Mouse (Mus musculus) CH12.LX (cell line): ENCODE data around the gene Myog. TPM values are rescaled to one million over a fixed set of nuclear protein-coding genes. Genes with fewer than 3 reads are reported as not detected.

Experiments used
- DNase-seq: peaks from one replicate; pipeline ENCODE4 v3.0.0-alpha.2; 2013; ENCODE audit errors: extremely low read depth
- H3K27ac ChIP-seq: 2 replicates; pipeline ENCODE4 v1.5.1; 2012; ENCODE audit warnings: low read depth, mild to moderate bottlenecking, control low read depth, moderate library complexity; ENCODE audit not compliant: insufficient read depth
- H3K27me3 ChIP-seq: replicated peaks from 2 replicates; pipeline ENCODE3; 2012; ENCODE audit warnings: inconsistent platforms
- H3K36me3 ChIP-seq, 2 experiments: replicated peaks in 1 of 2; 2 replicates each; pipeline versions ENCODE3 to v1.6.1; 2012; ENCODE audit warnings: inconsistent platforms in 1 of 2, low read length in 1 of 2, mild to moderate bottlenecking in 1 of 2, mixed read lengths in 1 of 2, moderate library complexity in 1 of 2; ENCODE audit not compliant: control insufficient read depth in 1 of 2, insufficient read depth in 1 of 2
- H3K4me1 ChIP-seq, 2 experiments: 2 replicates each; pipeline ENCODE4 v1.6.1; 2012; ENCODE audit warnings: inconsistent platforms in 1 of 2, moderate library complexity in 1 of 2; ENCODE audit not compliant: insufficient read depth in 2 of 2, control insufficient read depth in 1 of 2
- H3K4me2 ChIP-seq: 2 replicates; pipeline ENCODE4 v1.6.1; 2012; ENCODE audit warnings: low read depth, mild to moderate bottlenecking, control low read depth; ENCODE audit not compliant: poor library complexity, insufficient read depth, severe bottlenecking
- H3K4me3 ChIP-seq, 3 experiments: fragments of 150-350 bp in 1 of 3; sonication (generic) in 1 of 3; replicated peaks in 1 of 3; 2 replicates each; pipeline versions ENCODE3 to v1.5.1; 2011 to 2012; ENCODE audit warnings: low read depth in 2 of 3, low read length in 2 of 3, mild to moderate bottlenecking in 2 of 3, moderate library complexity in 2 of 3, control low read depth in 1 of 3, improper control_type of control experiment in 1 of 3, inconsistent platforms in 1 of 3, mixed read lengths in 1 of 3; ENCODE audit not compliant: poor library complexity in 1 of 3
- H3K79me2 ChIP-seq: replicated peaks from 2 replicates; pipeline ENCODE4 v1.6.1; 2012; ENCODE audit warnings: mild to moderate bottlenecking, moderate library complexity; ENCODE audit not compliant: control insufficient read depth, poor library complexity, insufficient read depth, severe bottlenecking; ENCODE audit errors: extremely low read depth
- H3K9ac ChIP-seq: 2 replicates; pipeline ENCODE4 v1.6.1; 2012; ENCODE audit warnings: low read depth, mild to moderate bottlenecking, control low read depth, moderate library complexity; ENCODE audit not compliant: insufficient read depth
- H3K9me3 ChIP-seq: replicated peaks from 2 replicates; pipeline ENCODE3; 2012; ENCODE audit warnings: low read length, inconsistent platforms, mixed read lengths
- CHD2 ChIP-seq: IDR thresholded peaks from 2 replicates; pipeline ENCODE4 v1.6.1; 2011; ENCODE audit warnings: low read length, improper control_type of control experiment
- ETS1 ChIP-seq: conservative IDR thresholded peaks from 2 replicates; pipeline ENCODE4 v1.6.1; 2012; ENCODE audit warnings: low read depth, mild to moderate bottlenecking, inconsistent platforms, low read length, improper control_type of control experiment, moderate library complexity
- GABPA ChIP-seq: IDR thresholded peaks from 2 replicates; pipeline ENCODE4 v1.6.1; 2012; ENCODE audit warnings: low read depth, low read length, improper control_type of control experiment, inconsistent platforms; ENCODE audit not compliant: insufficient replicate concordance
- JUN ChIP-seq: IDR thresholded peaks from 2 replicates; pipeline ENCODE4 v1.6.1; 2011; ENCODE audit warnings: low read depth, mild to moderate bottlenecking, low read length, improper control_type of control experiment, moderate library complexity; ENCODE audit not compliant: insufficient read depth
- KAT2A ChIP-seq: IDR thresholded peaks from 2 replicates; pipeline ENCODE4 v1.6.1; 2012; ENCODE audit warnings: low read length, improper control_type of control experiment, inconsistent platforms; ENCODE audit not compliant: insufficient replicate concordance
- MAFK ChIP-seq: IDR thresholded peaks from 2 replicates; pipeline ENCODE4 v1.6.1; 2011; ENCODE audit warnings: low read length, improper control_type of control experiment; ENCODE audit not compliant: insufficient replicate concordance
- MAX ChIP-seq: IDR thresholded peaks from 2 replicates; pipeline ENCODE4 v1.6.1; 2011; ENCODE audit warnings: low read length, improper control_type of control experiment
- MEF2A ChIP-seq: IDR thresholded peaks from 2 replicates; pipeline ENCODE4 v1.6.1; 2014; ENCODE audit warnings: low read depth, mild to moderate bottlenecking, inconsistent platforms, low read length, improper control_type of control experiment, borderline replicate concordance
- MXI1 ChIP-seq: IDR thresholded peaks from 2 replicates; pipeline ENCODE4 v1.6.1; 2011; ENCODE audit warnings: mild to moderate bottlenecking, low read depth, low read length, improper control_type of control experiment
- MYC ChIP-seq: IDR thresholded peaks from 2 replicates; pipeline ENCODE4 v1.6.1; 2011; ENCODE audit warnings: low read depth, mild to moderate bottlenecking, improper control_type of control experiment, low read length
- NRF1 ChIP-seq: IDR thresholded peaks from 2 replicates; pipeline ENCODE4 v1.6.1; 2014; ENCODE audit warnings: low read depth, mild to moderate bottlenecking, inconsistent platforms, low read length, improper control_type of control experiment, moderate library complexity
- PAX5 ChIP-seq: IDR thresholded peaks from 2 replicates; pipeline ENCODE4 v1.6.1; 2012; ENCODE audit warnings: low read length, inconsistent platforms, mixed read lengths
- POLR2A ChIP-seq: IDR thresholded peaks from 2 replicates; pipeline ENCODE4 v1.6.1; 2011; ENCODE audit warnings: low read depth, mild to moderate bottlenecking, improper control_type of control experiment, low read length
- POLR2AphosphoS2 ChIP-seq: IDR thresholded peaks from 2 replicates; pipeline ENCODE4 v1.6.1; 2011; ENCODE audit warnings: low read depth, low read length, improper control_type of control experiment
- RAD21 ChIP-seq: IDR thresholded peaks from 2 replicates; pipeline ENCODE4 v1.6.1; 2011; ENCODE audit warnings: low read depth, mild to moderate bottlenecking, low read length, improper control_type of control experiment, moderate library complexity
- RCOR1 ChIP-seq: conservative IDR thresholded peaks from 2 replicates; pipeline ENCODE4 v1.6.1; 2012; ENCODE audit warnings: low read depth, mild to moderate bottlenecking, inconsistent platforms, low read length, improper control_type of control experiment
- SIN3A ChIP-seq: IDR thresholded peaks from 2 replicates; pipeline ENCODE4 v1.6.1; 2012; ENCODE audit warnings: low read length, improper control_type of control experiment, inconsistent platforms
- SMC3 ChIP-seq: IDR thresholded peaks from 2 replicates; pipeline ENCODE4 v1.6.1; 2011; ENCODE audit warnings: low read depth, low read length, improper control_type of control experiment
- TBP ChIP-seq: conservative IDR thresholded peaks from 2 replicates; pipeline ENCODE4 v1.6.1; 2011; ENCODE audit warnings: low read depth, low read length, improper control_type of control experiment
- USF1 ChIP-seq: IDR thresholded peaks from 2 replicates; pipeline ENCODE4 v1.6.1; 2014; ENCODE audit warnings: low read depth, mild to moderate bottlenecking, inconsistent platforms, low read length, improper control_type of control experiment
- ZC3H11A ChIP-seq: IDR thresholded peaks from 2 replicates; pipeline ENCODE4 v1.6.1; 2012; ENCODE audit warnings: low read depth, mild to moderate bottlenecking, inconsistent platforms, low read length, improper control_type of control experiment
- ZNF384 ChIP-seq: IDR thresholded peaks from 2 replicates; pipeline ENCODE4 v1.6.1; 2012; ENCODE audit warnings: low read depth, low read length, improper control_type of control experiment, inconsistent platforms
- dilution Hi-C: fragments of 300-500 bp; cut with MboI; formaldehyde crosslinking; loops from 2 replicates; pipeline ENCODE4 v1.14.3; 2020; ENCODE audit warnings: low sequenced_read_pairs; ENCODE audit not compliant: extremely low pct_unique_long_range_greater_than_20kb, extremely low pct_ligation_motif_present
- in situ Hi-C: fragments of 300-500 bp; cut with MboI; formaldehyde crosslinking; loops from 3 replicates; pipeline ENCODE4 v1.14.3; 2019; ENCODE audit warnings: low sequenced_read_pairs, low pct_ligation_motif_present, low pct_unique_long_range_greater_than_20kb, mixed read lengths
- polyA plus RNA-seq: library from polyadenylated mRNA; unstranded; fragments of >175 nt; gene quantifications from 2 replicates; pipeline ENCODE4 v1.2.1, GENCODE M21; 2012; ENCODE audit warnings: low read depth; ENCODE audit not compliant: insufficient read length
- total RNA-seq, 2 experiments: library from RNA; depleted of rRNA; stranded (reverse); fragments of 300-350 nt in 1 of 2; fragments of >200 nt in 1 of 2; gene quantifications; 2 replicates each; pipeline ENCODE4 v1.2.3; 2012 to 2014

Myog gene
- total and polyA plus RNA-seq, 3 experiments: not detected

GRCm38 (mm10) chr1:134293738-134294604 is 4.2 kb downstream of the Myog start:
- DNase-seq: no peak
- Histone ChIP-seq H3K27me3 (no peaks in the 10 kb centered on the region), H3K4me3 (no peak overlapping the region), H3K36me3 (peaks cover 0 to 11% of the 10 kb centered on the region in 2 experiments), H3K9me3 (peaks cover 5% of the 10 kb centered on the region), H3K4me1 (peaks cover 0 to 28% of the 10 kb centered on the region in 2 experiments; a peak in 2 of 4 replicates), H3K9ac (no peak overlapping the region), H3K79me2 (no peaks in the 10 kb centered on the region), H3K4me2 (no peak overlapping the region), H3K27ac (no peak overlapping the region)
- dilution Hi-C loops (no loop called here), in situ Hi-C loops (loop anchor here (10.0 kb wide), 2 partner anchors 49 to 99 kb away; partner anchors contain the start of gene Mybph)
- TF ChIP-seq CHD2: no peak
- no peak for TF ChIP-seq ETS1

- Histone ChIP-seq H3K4me1 (peaks cover 0 to 16% of the 10 kb centered on the region in 2 experiments; a peak in 2 of 4 replicates), H3K9ac (no peak overlapping the region), H3K36me3 (peaks cover 0 to 15% of the 10 kb centered on the region in 2 experiments), H3K79me2 (no peaks in the 10 kb centered on the region), H3K27ac (no peak overlapping the region), H3K4me2 (no peak overlapping the region), H3K4me3 (no peak overlapping the region), H3K9me3 (peaks cover 5% of the 10 kb centered on the region), H3K27me3 (no peaks in the 10 kb centered on the region)
- in situ Hi-C loops: loop anchor here (10.0 kb wide), 2 partner anchors 52 to 102 kb away; partner anchors contain the start of gene Mybph
- DNase-seq: no peak
- dilution Hi-C loops: no loop called here
- TF ChIP-seq JUN: no peak
- TF ChIP-seq POLR2AphosphoS2: no peak
- TF ChIP-seq RAD21: no peak
- no peak for TF ChIP-seq CHD2
- no peak for TF ChIP-seq MYC
- no peak for TF ChIP-seq MAFK
- no peak for TF ChIP-seq RCOR1
- TF ChIP-seq SIN3A: no peak
Observed at GRCm38 (mm10) chr1:134297265-134297664, 7.5 kb downstream of the Myog start.

- H3K9ac ChIP-seq: no peak overlapping the region
- dilution Hi-C loops: no loop called here
- no peaks in the 10 kb centered on the region for H3K79me2 ChIP-seq
- H3K4me3 ChIP-seq: no peak overlapping the region
- no peak overlapping the region for H3K4me2 ChIP-seq
- no peaks in the 10 kb centered on the region for H3K27me3 ChIP-seq
- in situ Hi-C loops: loop anchor here (10.0 kb wide), 2 partner anchors 54 to 104 kb away; partner anchors contain the start of gene Mybph
- H3K27ac ChIP-seq: no peak overlapping the region
- H3K4me1 ChIP-seq: peaks cover 8 to 31% of the 10 kb centered on the region in 2 experiments
- no peak for DNase-seq
- peaks cover 0 to 15% of the 10 kb centered on the region in 2 experiments for H3K36me3 ChIP-seq
- peaks cover 5% of the 10 kb centered on the region for H3K9me3 ChIP-seq
- TF ChIP-seq USF1 (no peak), POLR2A (no peak), JUN (no peak), ZNF384 (no peak), MXI1 (no peak), PAX5 (no peak), GABPA (no peak), MAFK (no peak), NRF1 (no peak), KAT2A (no peak), MAX (no peak), TBP (no peak), POLR2AphosphoS2 (no peak), SMC3 (no peak), MEF2A (no peak), ZC3H11A (no peak)
Observed at GRCm38 (mm10) chr1:134298636-134299411, 9.0 kb downstream of the Myog start.
